ENCODE assay signal across 23 mouse cellular contexts in genomic region chr9:23341246-23341645, GRCm38 (mm10).
"Had no signal": no experiment of that assay in that cellular context is flagged by ENCODE, and none has a peak within 500 bp of the region (broad histone marks: within the 10 kb centered on the region; RNA-seq: fewer than 3 reads in every experiment).

No protein-coding gene starts in this region.

- DNase-seq: kidney, adult 8-10 months; kidney, postnatal 10 days; kidney, postnatal 36 days; left cerebral cortex, postnatal 4 days; liver, postnatal 0 days; lung, embryonic 14.5 days; right cerebral cortex, adult 18-20 months; right cerebral cortex, postnatal 14 days; right cerebral cortex, postnatal 4 days; thymus, adult 2 months; thymus, postnatal 14 days had no signal

- H3K4me1 ChIP-seq: limb, embryonic 15.5 days; midbrain, embryonic 12.5 days; midbrain, embryonic 15.5 days; neural tube, embryonic 13.5 days had no signal

- H3K27ac ChIP-seq: kidney, embryonic 15.5 days; limb, embryonic 12.5 days; limb, embryonic 15.5 days; liver, embryonic 14.5 days; macrophage; midbrain, embryonic 12.5 days; midbrain, embryonic 15.5 days; neural tube, embryonic 13.5 days; stomach, postnatal 0 days had no signal

- H3K9me3 ChIP-seq: kidney, embryonic 15.5 days; limb, embryonic 12.5 days; limb, embryonic 15.5 days; midbrain, embryonic 12.5 days; midbrain, embryonic 15.5 days; neural tube, embryonic 13.5 days had no signal

- H3K9ac ChIP-seq: kidney, embryonic 15.5 days; limb, embryonic 12.5 days; limb, embryonic 15.5 days; liver, embryonic 14.5 days; liver, postnatal 0 days; lung, embryonic 14.5 days; midbrain, embryonic 12.5 days; midbrain, embryonic 15.5 days; neural tube, embryonic 13.5 days had no signal

- H3K4me2 ChIP-seq: kidney, embryonic 15.5 days; limb, embryonic 12.5 days; limb, embryonic 15.5 days; liver, embryonic 11.5 days; lung, embryonic 14.5 days; midbrain, embryonic 12.5 days; midbrain, embryonic 15.5 days; neural tube, embryonic 13.5 days had no signal

- H3K4me3 ChIP-seq: kidney, embryonic 15.5 days; limb, embryonic 12.5 days; limb, embryonic 15.5 days; midbrain, embryonic 12.5 days; midbrain, embryonic 15.5 days; myocyte; neural tube, embryonic 13.5 days had no signal

- ATAC-seq: liver, postnatal 0 days; lung, postnatal 0 days; midbrain, embryonic 15.5 days had no signal

- H3K27me3 ChIP-seq: kidney, embryonic 15.5 days; limb, embryonic 12.5 days; limb, embryonic 15.5 days; midbrain, embryonic 12.5 days; midbrain, embryonic 15.5 days; neural tube, embryonic 13.5 days had no signal

- H3K36me3 ChIP-seq: kidney, embryonic 15.5 days; limb, embryonic 12.5 days; limb, embryonic 15.5 days; midbrain, embryonic 12.5 days; midbrain, embryonic 15.5 days; neural tube, embryonic 13.5 days had no signal
